Mouse (Mus musculus) right cerebral cortex, postnatal 14 days (tissue): ENCODE results near the gene Dact3.

Source experiments
- DNase-seq: peaks from one replicate; pipeline ENCODE4 v3.0.0; 2022

Dact3 gene

GRCm38 (mm10) chr7:16895000-16895399 lies 19.9 kb downstream of the Dact3 start:
- DNase-seq = peak; percentile 70

- DNase-seq = no peak
These were observed 20.4 kb downstream of the Dact3 start for GRCm38 (mm10) chr7:16895511-16895910.

- DNase-seq = no peak
These were observed 25.4 kb downstream of the Dact3 start for GRCm38 (mm10) chr7:16900526-16900925.

- DNase-seq = no peak
These were observed 28.4 kb downstream of the Dact3 start for GRCm38 (mm10) chr7:16903439-16903955.

GRCm38 (mm10) chr7:16904120-16904675 lies 29.1 kb downstream of the Dact3 start:
- DNase-seq = no peak

- DNase-seq = no peak
These were observed 30.4 kb downstream of the Dact3 start for GRCm38 (mm10) chr7:16905491-16906021.

GRCm38 (mm10) chr7:16906281-16906680 lies 31.2 kb downstream of the Dact3 start, which contains the start of gene Ptgir:
Ptgir (plus strand) TSS chr7:16906490.
- no peak for DNase-seq

GRCm38 (mm10) chr7:16906889-16907559 lies 31.9 kb downstream of the Dact3 start:
- DNase-seq = no peak

GRCm38 (mm10) chr7:16907842-16908241 lies 32.7 kb downstream of the Dact3 start:
- no peak for DNase-seq

GRCm38 (mm10) chr7:16908367-16908766 lies 33.2 kb downstream of the Dact3 start:
- DNase-seq = no peak

GRCm38 (mm10) chr7:16908859-16909258 lies 33.7 kb downstream of the Dact3 start:
- DNase-seq = no peak

- no peak for DNase-seq
These were observed 34.8 kb downstream of the Dact3 start for GRCm38 (mm10) chr7:16909909-16910308.

- DNase-seq = no peak
These were observed 36.8 kb downstream of the Dact3 start for GRCm38 (mm10) chr7:16911904-16912303.

- no peak for DNase-seq
These were observed 37.2 kb downstream of the Dact3 start for GRCm38 (mm10) chr7:16912360-16912759.

GRCm38 (mm10) chr7:16913806-16914452 lies 38.8 kb downstream of the Dact3 start:
- DNase-seq = peak; percentile 77

- DNase-seq = no peak
These were observed 39.6 kb downstream of the Dact3 start for GRCm38 (mm10) chr7:16914453-16915343.

GRCm38 (mm10) chr7:16915461-16916340 lies 40.6 kb downstream of the Dact3 start:
- DNase-seq = no peak

- DNase-seq = no peak
These were observed 41.5 kb downstream of the Dact3 start for GRCm38 (mm10) chr7:16916342-16917265.

- no peak for DNase-seq
These were observed 42.3 kb downstream of the Dact3 start for GRCm38 (mm10) chr7:16917447-16917846.

- peak; percentile 59 for DNase-seq
These were observed 42.9 kb downstream of the Dact3 start for GRCm38 (mm10) chr7:16918014-16918413.
